Mouse (Mus musculus) MN1 (cell line): ENCODE measurements around the gene Rgs2.

ENCODE experiments used
- DNase-seq: peaks from one replicate; pipeline ENCODE4 v3.0.0-alpha.2; 2016; ENCODE audit warnings: low spot score

The Rgs2 gene

GRCm38 (mm10) chr1:143982765-143983312 lies 21.1 kb downstream of the Rgs2 start:
- DNase-seq, result no peak

- DNase-seq, result no peak
Observed at GRCm38 (mm10) chr1:143982085-143982764, 21.7 kb downstream of the Rgs2 start.

GRCm38 (mm10) chr1:143980811-143981210 lies 23.1 kb downstream of the Rgs2 start:
- DNase-seq, result no peak

DNA sequence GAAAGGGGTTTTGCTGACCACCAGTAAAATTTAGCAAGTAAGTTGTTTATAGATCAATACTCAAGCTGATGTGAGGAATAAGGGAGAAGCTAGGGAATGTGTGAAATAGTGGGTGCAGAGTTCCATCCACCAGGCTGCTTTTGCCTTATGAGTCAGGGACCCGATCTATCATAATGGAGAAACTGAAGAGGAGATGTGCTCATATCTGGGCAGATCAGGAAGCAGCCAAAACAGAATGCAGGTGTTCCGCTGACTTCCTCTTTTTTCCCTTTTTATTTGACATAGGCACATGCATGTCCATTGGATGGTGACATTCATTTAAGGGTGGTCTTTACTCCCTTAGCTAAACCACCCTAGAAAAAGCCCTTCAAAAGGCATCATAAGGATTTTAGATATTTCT lies 29.3 kb downstream of the Rgs2 start:
- DNase-seq, result no peak

DNA sequence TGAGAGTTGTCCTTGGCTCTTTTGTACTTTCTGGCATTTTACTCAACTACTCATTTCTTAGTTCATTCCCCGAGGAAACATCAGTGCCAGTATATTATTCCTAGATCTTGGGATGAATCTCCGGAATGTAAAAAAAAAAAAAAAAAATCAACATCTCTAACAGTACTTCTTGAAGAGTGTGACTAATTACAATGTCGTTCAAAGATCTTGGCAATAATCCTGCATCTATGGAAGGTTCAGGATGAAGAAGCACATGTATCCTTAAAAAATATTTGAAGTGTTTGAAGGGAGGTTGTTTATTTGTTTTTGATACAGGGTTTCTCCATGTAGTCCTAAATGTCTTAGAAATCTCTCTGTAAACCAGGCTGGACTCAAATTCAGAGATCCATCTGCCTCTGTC lies 41.7 kb downstream of the Rgs2 start:
- no peak for DNase-seq

GRCm38 (mm10) chr1:143960340-143960739 lies 43.6 kb downstream of the Rgs2 start:
- no peak for DNase-seq

DNA sequence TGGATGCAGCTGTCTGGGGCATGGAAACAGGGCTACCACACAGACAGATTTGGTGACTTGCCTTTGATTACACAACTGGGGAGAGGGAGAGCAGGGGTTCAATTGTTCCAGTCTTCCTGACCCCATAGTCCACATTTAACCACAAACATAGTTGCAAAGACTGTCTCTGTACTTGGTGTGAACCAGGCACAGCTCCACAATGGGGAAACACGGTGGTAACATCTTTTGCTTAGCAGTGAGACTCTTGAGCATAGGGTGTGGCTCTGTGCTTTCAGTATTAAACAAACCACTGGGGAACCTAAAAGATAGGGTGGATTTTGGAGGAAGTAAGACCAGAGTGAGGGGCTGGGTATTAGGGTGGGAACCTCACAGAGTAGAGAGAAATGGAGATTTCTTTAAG lies 47.9 kb downstream of the Rgs2 start:
- DNase-seq, result no peak

GRCm38 (mm10) chr1:143952841-143953240 lies 51.1 kb downstream of the Rgs2 start:
- DNase-seq, result no peak
